Mouse (Mus musculus) hindbrain, embryonic 11.5 days (tissue): ENCODE measurements around the gene Fus. TPM values are rescaled to one million over a fixed set of nuclear protein-coding genes. Genes with fewer than 3 reads are reported as not detected.
"Not testable (repeated sequence)": the region's sequence is repeated elsewhere in the genome, so short reads cannot be mapped to it uniquely, and the experiment has no call there.

Experiments
- ATAC-seq: fragments of 200-750 bp; cut with Nextera tagmentation; 2 replicates; pipeline ENCODE4 v1.8.0; 2017; ENCODE audit warnings: mild to moderate bottlenecking, moderate TSS enrichment, moderate library complexity; ENCODE audit not compliant: low FRiP score
- DNase-seq: peaks from one replicate; pipeline ENCODE4 v3.0.0-alpha.2; 2015; ENCODE audit warnings: low spot score
- H3K27ac ChIP-seq: fragments of 300-500 bp; sonication (generic); 2 replicates; pipeline ENCODE4 v1.5.1; 2014; ENCODE audit warnings: mild to moderate bottlenecking, low read depth, low read length
- H3K27me3 ChIP-seq: fragments of 300-500 bp; sonication (generic); 2 replicates; pipeline ENCODE4 v1.6.1; 2014; ENCODE audit warnings: mild to moderate bottlenecking, low read length, moderate library complexity, mixed read lengths; ENCODE audit not compliant: control insufficient read depth, insufficient read depth
- H3K36me3 ChIP-seq: fragments of 300-500 bp; sonication (generic); 2 replicates; pipeline ENCODE4 v1.6.1; 2014; ENCODE audit warnings: mild to moderate bottlenecking, low read length, moderate library complexity, mixed read lengths; ENCODE audit not compliant: control insufficient read depth, insufficient read depth
- H3K4me1 ChIP-seq: fragments of 300-500 bp; sonication (generic); replicated peaks from 2 replicates; pipeline ENCODE4 v1.6.1; 2014; ENCODE audit warnings: low read length, mixed read lengths; ENCODE audit not compliant: control insufficient read depth, insufficient read depth
- H3K4me2 ChIP-seq: fragments of 300-500 bp; sonication (generic); replicated peaks from 2 replicates; pipeline ENCODE4 v1.6.1; 2014; ENCODE audit warnings: mild to moderate bottlenecking, low read depth, low read length
- H3K4me3 ChIP-seq: fragments of 300-500 bp; sonication (generic); 2 replicates; pipeline ENCODE4 v1.5.1; 2014; ENCODE audit warnings: low read depth, low read length
- H3K9ac ChIP-seq: fragments of 300-500 bp; sonication (generic); 2 replicates; pipeline ENCODE4 v1.6.1; 2014; ENCODE audit warnings: low read depth, low read length
- H3K9me3 ChIP-seq: fragments of 300-500 bp; sonication (generic); 2 replicates; pipeline ENCODE4 v1.6.1; 2016; ENCODE audit warnings: low read length; ENCODE audit not compliant: control insufficient read depth
- WGBS: fragments of 180-500 bp; shearing (Covaris S2); extraction: QIAGEN DNeasy Blood & Tissue Kit; methylation state at CpG from one replicate; pipeline ENCODE4 v1.1.7; 2014; 5-methylcytosine and 5-hydroxymethylcytosine counted together
- polyA plus RNA-seq: library from polyadenylated mRNA; unstranded; fragments of >200 nt; fragmentation: Nextera tagmentation; extraction: Ambion mirVana; gene quantifications from 2 replicates; pipeline ENCODE4 v1.2.1, GENCODE M21; 2014

The Fus gene
- polyA plus RNA-seq, 1 experiment from 2014 or later, result 65.0 TPM

GRCm38 (mm10) chr7:128009715-128010340 is 42.6 kb downstream of the Fus start:
- no peak overlapping the region for H3K9ac ChIP-seq
- no peak for DNase-seq
- H3K36me3 ChIP-seq, result no peaks in the 10 kb centered on the region
- no peaks in the 10 kb centered on the region for H3K27me3 ChIP-seq
- no peak overlapping the region for H3K4me2 ChIP-seq
- no peak for ATAC-seq
- no peak overlapping the region for H3K4me3 ChIP-seq
- H3K4me1 ChIP-seq, result no peaks in the 10 kb centered on the region
- 52% methylated on average over 40 of the region's 40 CpGs for WGBS
- H3K9me3 ChIP-seq, result no peaks in the 10 kb centered on the region
- no peak overlapping the region for H3K27ac ChIP-seq

- no peak overlapping the region for H3K27ac ChIP-seq
- H3K9me3 ChIP-seq, result no peaks in the 10 kb centered on the region
- H3K4me1 ChIP-seq, result no peaks in the 10 kb centered on the region
- H3K9ac ChIP-seq, result no peak overlapping the region
- ATAC-seq (no peak), DNase-seq (no peak)
- H3K27me3 ChIP-seq, result no peaks in the 10 kb centered on the region
- no peaks in the 10 kb centered on the region for H3K36me3 ChIP-seq
- H3K4me3 ChIP-seq, result no peak overlapping the region
- 77% methylated on average over 13 of the region's 13 CpGs for WGBS
- no peak overlapping the region for H3K4me2 ChIP-seq
Observed at GRCm38 (mm10) chr7:128012136-128012780, 45.0 kb downstream of the Fus start.

GRCm38 (mm10) chr7:128013116-128013515 is 45.9 kb downstream of the Fus start:
- 93% methylated on average over 13 of the region's 13 CpGs for WGBS
- H3K27me3 ChIP-seq, result no peaks in the 10 kb centered on the region
- no peak for ATAC-seq

GRCm38 (mm10) chr7:128016134-128016533 is 48.9 kb downstream of the Fus start:
- WGBS, result 82% methylated on average over 5 of the region's 5 CpGs
- not testable (repeated sequence) for DNase-seq, H3K9ac ChIP-seq, H3K9me3 ChIP-seq, H3K4me1 ChIP-seq, H3K4me3 ChIP-seq, H3K27ac ChIP-seq, ATAC-seq, H3K4me2 ChIP-seq, H3K27me3 ChIP-seq, H3K36me3 ChIP-seq

More at GRCm38 (mm10) chr7:128013116-128013515, 45.9 kb downstream of the Fus start:
- no peak overlapping the region for H3K4me3 ChIP-seq
- no peaks in the 10 kb centered on the region for H3K4me1 ChIP-seq
- no peak overlapping the region for H3K4me2 ChIP-seq
- H3K9me3 ChIP-seq, result no peaks in the 10 kb centered on the region
- H3K9ac ChIP-seq, result no peak overlapping the region
- DNase-seq, result no peak
- H3K36me3 ChIP-seq, result no peaks in the 10 kb centered on the region
- no peak overlapping the region for H3K27ac ChIP-seq

- Histone ChIP-seq H3K27ac (no peak overlapping the region), H3K4me3 (no peak overlapping the region), H3K4me1 (no peaks in the 10 kb centered on the region), H3K9me3 (no peaks in the 10 kb centered on the region), H3K27me3 (no peaks in the 10 kb centered on the region), H3K36me3 (no peaks in the 10 kb centered on the region), H3K9ac (no peak overlapping the region), H3K4me2 (no peak overlapping the region)
- DNase-seq (no peak), ATAC-seq (no peak)
- 87% methylated on average over 6 of the region's 6 CpGs for WGBS
Observed at GRCm38 (mm10) chr7:128016650-128017049, 49.4 kb downstream of the Fus start.

- no peak overlapping the region for H3K4me3 ChIP-seq
- no peak for DNase-seq
- WGBS, result 88% methylated on average over 3 of the region's 3 CpGs
- no peak overlapping the region for H3K9ac ChIP-seq
- ATAC-seq, result no peak
- H3K27ac ChIP-seq, result no peak overlapping the region
- no peaks in the 10 kb centered on the region for H3K36me3 ChIP-seq
- no peaks in the 10 kb centered on the region for H3K4me1 ChIP-seq
- H3K4me2 ChIP-seq, result no peak overlapping the region
- no peaks in the 10 kb centered on the region for H3K27me3 ChIP-seq
- no peaks in the 10 kb centered on the region for H3K9me3 ChIP-seq
Observed at GRCm38 (mm10) chr7:128018275-128018674, 51.0 kb downstream of the Fus start.

- WGBS, result 93% methylated on average over 2 of the region's 2 CpGs
- no peak overlapping the region for H3K4me2 ChIP-seq
- no peaks in the 10 kb centered on the region for H3K36me3 ChIP-seq
- no peaks in the 10 kb centered on the region for H3K9me3 ChIP-seq
- H3K4me3 ChIP-seq, result no peak overlapping the region
- ATAC-seq (no peak), DNase-seq (no peak)
- no peaks in the 10 kb centered on the region for H3K4me1 ChIP-seq
- H3K27me3 ChIP-seq, result no peaks in the 10 kb centered on the region
- no peak overlapping the region for H3K9ac ChIP-seq
- no peak overlapping the region for H3K27ac ChIP-seq
Observed at GRCm38 (mm10) chr7:128019187-128019586, 51.9 kb downstream of the Fus start.

GRCm38 (mm10) chr7:128022974-128023373 is 55.7 kb downstream of the Fus start:
- ATAC-seq (no peak), DNase-seq (peak; percentile 30)
- H3K9me3 ChIP-seq, result no peaks in the 10 kb centered on the region
- WGBS, result 67% methylated on average over 8 of the region's 8 CpGs
- H3K27me3 ChIP-seq, result no peaks in the 10 kb centered on the region
- H3K27ac ChIP-seq, result no peak overlapping the region
- H3K4me1 ChIP-seq, result no peaks in the 10 kb centered on the region
- H3K4me3 ChIP-seq, result no peak overlapping the region
- no peak overlapping the region for H3K9ac ChIP-seq
- H3K36me3 ChIP-seq, result no peaks in the 10 kb centered on the region
- H3K4me2 ChIP-seq, result no peak overlapping the region

- Histone ChIP-seq H3K27ac (no peak overlapping the region), H3K4me3 (no peak overlapping the region), H3K4me2 (no peak overlapping the region), H3K4me1 (no peaks in the 10 kb centered on the region), H3K27me3 (no peaks in the 10 kb centered on the region), H3K9ac (no peak overlapping the region), H3K36me3 (no peaks in the 10 kb centered on the region), H3K9me3 (no peaks in the 10 kb centered on the region)
- no peak for ATAC-seq
- 94% methylated on average over 4 of the region's 4 CpGs for WGBS
- DNase-seq, result no peak
Observed at GRCm38 (mm10) chr7:128023565-128023964, 56.3 kb downstream of the Fus start.
